Mouse (Mus musculus) intestine, embryonic 14.5 days (tissue): Measurements from ENCODE around the gene Dlgap5. TPM values are rescaled to one million over a fixed set of nuclear protein-coding genes. Genes with fewer than 3 reads are reported as not detected.

Experiments
- ATAC-seq: fragments of 200-750 bp; cut with Nextera tagmentation; replicated peaks from 2 replicates; pipeline ENCODE4 v1.8.0; 2017; ENCODE audit warnings: low read depth, moderate number of reproducible peaks, moderate TSS enrichment, moderate library complexity; ENCODE audit not compliant: low FRiP score, low TSS enrichment
- DNase-seq: peaks from one replicate; pipeline ENCODE4 v3.0.0-alpha.2; 2018; ENCODE audit warnings: low spot score
- H3K27ac ChIP-seq: fragments of 300-500 bp; sonication (generic); 2 replicates; pipeline ENCODE4 v1.5.1; 2014; ENCODE audit warnings: low read depth, mild to moderate bottlenecking, control low read depth
- H3K27me3 ChIP-seq: fragments of 300-500 bp; sonication (generic); replicated peaks from 2 replicates; pipeline ENCODE4 v1.6.1; 2014; ENCODE audit warnings: low read length, control low read depth; ENCODE audit not compliant: control insufficient read depth, insufficient read depth
- H3K36me3 ChIP-seq: fragments of 300-500 bp; sonication (generic); 2 replicates; pipeline ENCODE4 v1.6.1; 2014; ENCODE audit warnings: low read length, control low read depth; ENCODE audit not compliant: control insufficient read depth, insufficient read depth
- H3K4me1 ChIP-seq: fragments of 300-500 bp; sonication (generic); replicated peaks from 2 replicates; pipeline ENCODE4 v1.6.1; 2014; ENCODE audit warnings: low read length, control low read depth, mixed read lengths; ENCODE audit not compliant: control insufficient read depth, insufficient read depth
- H3K4me2 ChIP-seq: fragments of 300-500 bp; sonication (generic); 2 replicates; pipeline ENCODE4 v1.6.1; 2014; ENCODE audit warnings: low read length
- H3K4me3 ChIP-seq: fragments of 300-500 bp; sonication (generic); 2 replicates; pipeline ENCODE4 v1.5.1; 2014; ENCODE audit warnings: low read depth, low read length, control low read depth, mixed read lengths
- H3K9ac ChIP-seq: fragments of 300-500 bp; sonication (generic); 2 replicates; pipeline ENCODE4 v1.6.1; 2014; ENCODE audit warnings: mild to moderate bottlenecking, low read length
- H3K9me3 ChIP-seq: fragments of 300-500 bp; sonication (generic); 2 replicates; pipeline ENCODE4 v1.6.1; 2016; ENCODE audit warnings: low read length, control low read depth; ENCODE audit not compliant: control insufficient read depth
- WGBS: fragments of 180-500 bp; shearing (Covaris S2); extraction: QIAGEN DNeasy Blood & Tissue Kit; methylation state at CpG from one replicate; pipeline ENCODE4 v1.1.7; 2014; 5-methylcytosine and 5-hydroxymethylcytosine counted together
- polyA plus RNA-seq: library from polyadenylated mRNA; unstranded; fragments of >200 nt; fragmentation: Nextera tagmentation; extraction: Ambion mirVana; gene quantifications from 2 replicates; pipeline ENCODE4 v1.2.1, GENCODE M21; 2014

The Dlgap5 gene
- polyA plus RNA-seq, 1 experiment from 2014 or later = 39.5 TPM

DNA sequence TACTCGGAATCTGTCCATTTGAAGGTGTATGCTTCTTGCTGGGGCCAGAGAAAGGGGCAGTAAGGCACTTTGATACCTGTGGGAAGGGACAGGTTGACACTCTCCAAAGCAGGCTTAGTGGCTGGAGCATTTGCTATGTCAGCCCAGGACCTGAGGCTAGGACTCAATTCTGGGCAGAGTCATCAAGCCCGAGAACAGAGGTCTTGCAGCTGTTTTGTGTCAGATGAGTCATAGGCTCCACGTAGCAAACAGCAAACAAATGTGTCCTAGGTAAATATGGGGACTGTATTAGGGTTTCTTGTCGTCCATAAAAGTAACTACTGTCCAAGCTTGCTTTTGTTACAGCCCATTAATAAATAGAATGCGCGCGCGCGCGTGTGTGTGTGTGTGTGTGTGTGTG, 65.9 kb downstream of the Dlgap5 start:
- Histone ChIP-seq H3K4me2 (no peak overlapping the region), H3K27me3 (no peaks in the 10 kb centered on the region), H3K9ac (no peak overlapping the region), H3K4me1 (no peaks in the 10 kb centered on the region; the same call in 1 of the 2 replicates), H3K27ac (no peak overlapping the region), H3K36me3 (no peaks in the 10 kb centered on the region), H3K9me3 (no peaks in the 10 kb centered on the region), H3K4me3 (no peak overlapping the region)
- ATAC-seq = no peak
- WGBS = 85% methylated on average over 10 of the region's 10 CpGs
- DNase-seq = no peak

DNA sequence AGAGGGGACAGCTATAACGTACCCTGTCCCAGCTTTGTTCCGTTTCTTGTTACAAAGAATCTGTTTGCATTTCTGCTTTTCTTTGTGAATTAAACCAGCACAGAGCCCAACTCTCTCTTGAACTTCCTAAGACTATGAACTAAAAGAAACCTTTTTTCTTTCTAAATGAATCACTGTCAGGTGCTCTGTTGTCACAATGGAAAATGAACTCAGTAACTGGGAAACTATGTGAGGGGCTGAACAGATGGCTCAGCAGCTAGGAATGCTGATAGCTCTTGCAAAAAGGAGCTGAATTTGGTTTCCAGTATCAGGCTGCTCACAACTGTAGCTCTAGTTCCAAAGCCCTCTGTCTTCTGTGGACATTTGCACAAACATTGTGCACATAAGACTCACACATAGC, 67.2 kb downstream of the Dlgap5 start:
- Histone ChIP-seq H3K9me3 (no peaks in the 10 kb centered on the region), H3K36me3 (no peaks in the 10 kb centered on the region), H3K27me3 (no peaks in the 10 kb centered on the region), H3K27ac (no peak overlapping the region), H3K4me3 (no peak overlapping the region), H3K4me1 (no peaks in the 10 kb centered on the region; the same call in 1 of the 2 replicates), H3K9ac (no peak overlapping the region), H3K4me2 (no peak overlapping the region)
- no peak for DNase-seq
- 79% methylated on average over 2 of the region's 2 CpGs for WGBS
- no peak for ATAC-seq

DNA sequence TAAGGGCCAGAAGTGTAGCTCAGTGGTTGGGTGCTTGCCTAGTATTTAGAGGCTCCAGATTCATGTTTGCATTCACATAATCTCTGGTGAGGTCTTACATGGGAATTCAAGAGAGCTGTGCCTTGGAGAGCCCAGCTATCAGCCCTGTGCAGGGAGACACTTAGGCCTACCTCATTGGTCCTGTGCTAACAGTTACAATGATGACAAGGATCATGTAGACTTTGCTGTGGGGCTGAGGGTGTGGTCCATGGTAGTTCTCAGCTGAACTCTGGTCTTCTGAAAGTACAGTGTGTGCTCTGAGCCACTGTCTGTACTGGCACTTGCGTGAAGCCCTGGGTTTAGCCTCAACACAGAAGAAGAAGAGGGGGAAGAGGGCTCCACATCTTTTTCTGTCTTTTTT, 71.5 kb downstream of the Dlgap5 start:
- no peaks in the 10 kb centered on the region for H3K36me3 ChIP-seq
- no peaks in the 10 kb centered on the region for H3K9me3 ChIP-seq
- DNase-seq = no peak
- no peaks in the 10 kb centered on the region for H3K4me1 ChIP-seq
- WGBS = 95% methylated on average over 1 of the region's 1 CpGs
- no peaks in the 10 kb centered on the region for H3K27me3 ChIP-seq
- no peak overlapping the region for H3K27ac ChIP-seq
- H3K4me3 ChIP-seq = no peak overlapping the region
- no peak for ATAC-seq
- no peak overlapping the region for H3K4me2 ChIP-seq
- no peak overlapping the region for H3K9ac ChIP-seq

DNA sequence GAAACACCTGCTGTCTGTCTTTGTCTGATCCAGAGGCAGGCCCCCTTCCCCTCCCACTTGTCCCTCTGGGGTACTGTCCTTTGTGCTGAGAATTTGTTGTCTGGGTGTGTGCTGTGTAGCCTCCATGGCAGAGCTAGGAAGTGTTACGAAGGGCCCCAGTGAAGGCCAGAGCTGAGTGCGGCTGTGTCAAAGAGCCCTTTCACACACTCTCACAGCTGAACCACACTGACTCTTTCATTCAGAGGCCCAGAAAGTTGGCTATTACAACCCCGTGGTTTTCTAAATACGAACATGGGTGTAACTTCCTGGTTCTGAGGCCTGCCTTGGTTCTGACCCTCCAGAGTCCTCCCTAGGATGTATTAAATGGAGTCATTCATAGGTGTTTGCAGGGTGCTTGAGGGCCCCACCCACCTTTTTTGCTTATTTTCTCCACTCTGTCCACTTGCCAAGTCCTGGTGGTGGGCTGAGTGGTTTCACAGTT, 76.4 kb downstream of the Dlgap5 start:
- Histone ChIP-seq H3K4me3 (no peak overlapping the region), H3K4me1 (no peaks in the 10 kb centered on the region), H3K9me3 (no peaks in the 10 kb centered on the region), H3K4me2 (no peak overlapping the region), H3K27ac (no peak overlapping the region), H3K36me3 (no peaks in the 10 kb centered on the region), H3K27me3 (no peaks in the 10 kb centered on the region), H3K9ac (no peak overlapping the region)
- WGBS = 75% methylated on average over 4 of the region's 4 CpGs
- DNase-seq = no peak
- no peak for ATAC-seq

DNA sequence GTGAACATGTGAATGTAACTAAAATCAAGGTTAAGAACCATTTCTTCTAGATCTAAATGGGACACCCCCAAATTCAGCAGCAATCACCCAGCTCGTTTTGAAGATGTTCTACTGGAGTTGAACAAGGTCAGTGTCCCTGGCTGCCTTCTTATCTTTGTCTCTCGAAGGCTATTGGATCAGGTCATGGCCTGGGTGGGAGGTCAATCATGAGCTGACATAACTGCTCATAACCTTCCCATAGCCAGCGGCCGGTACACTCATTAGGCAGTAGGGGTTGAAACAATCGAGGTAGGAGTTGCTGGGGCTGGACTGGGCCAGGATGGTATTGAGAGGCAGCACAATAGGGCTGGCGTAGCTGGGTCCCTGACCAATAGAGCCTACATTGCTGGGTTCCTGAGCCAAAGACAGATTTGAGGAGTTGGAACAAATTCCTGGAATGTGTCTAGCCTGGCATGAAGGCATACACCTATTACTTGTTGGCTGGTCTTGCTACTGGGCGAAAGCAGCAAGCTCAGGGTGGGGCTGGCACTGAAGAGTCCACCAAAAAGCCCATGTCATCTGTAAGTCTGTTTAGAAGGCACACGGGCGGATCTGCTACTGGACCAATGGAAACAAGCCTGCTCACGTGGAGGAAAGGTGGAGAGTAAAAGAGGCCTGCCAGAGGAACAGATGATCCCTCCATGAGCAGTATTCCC, 77.8 kb downstream of the Dlgap5 start:
- WGBS = 82% methylated on average over 10 of the region's 10 CpGs
- Histone ChIP-seq H3K9me3 (no peaks in the 10 kb centered on the region), H3K4me1 (no peaks in the 10 kb centered on the region), H3K27me3 (no peaks in the 10 kb centered on the region), H3K9ac (no peak overlapping the region), H3K4me3 (no peak overlapping the region), H3K27ac (no peak overlapping the region), H3K4me2 (no peak overlapping the region), H3K36me3 (no peaks in the 10 kb centered on the region)
- DNase-seq (no peak), ATAC-seq (no peak)

Other genes starting within 250 kb of the Dlgap5 start
- gene Gch1, start 229.0 kb downstream of the Dlgap5 start, polyA plus RNA-seq = 3.0 and 4.4 TPM in 2 replicates
- 34.8 and 39.9 TPM in 2 replicates for gene Wdhd1, start 141.6 kb downstream of the Dlgap5 start, polyA plus RNA-seq
- gene Socs4, start 141.5 kb downstream of the Dlgap5 start, polyA plus RNA-seq = 4.0 and 4.5 TPM in 2 replicates
- gene Mapk1ip1l, start 120.1 kb downstream of the Dlgap5 start, polyA plus RNA-seq = 83.6 and 88.9 TPM in 2 replicates
- 6.6 and 8.5 TPM in 2 replicates for gene Lgals3, start 50.7 kb downstream of the Dlgap5 start, polyA plus RNA-seq
- 24.3 and 27.8 TPM in 2 replicates for gene Fbxo34, start 32.0 kb upstream of the Dlgap5 start, polyA plus RNA-seq
- gene Atg14, start 152.2 kb upstream of the Dlgap5 start, polyA plus RNA-seq = 13.6 and 16.2 TPM in 2 replicates
- gene Ktn1, start 230.0 kb upstream of the Dlgap5 start, polyA plus RNA-seq = 75.4 and 80.1 TPM in 2 replicates